Mouse (Mus musculus) brain, embryonic 14.5 days (tissue): ENCODE results near the gene P2rx6.

ENCODE experiments used
- CTCF ChIP-seq: fragments of 200-500 bp; IDR thresholded peaks from 2 replicates; pipeline ENCODE4 v1.5.1; 2012; ENCODE audit warnings: inconsistent platforms, mild to moderate bottlenecking, moderate library complexity, borderline replicate concordance; ENCODE audit not compliant: insufficient read depth, insufficient read length; ENCODE audit errors: extremely low read depth
- POLR2A ChIP-seq: fragments of 200-500 bp; IDR thresholded peaks from 2 replicates; pipeline ENCODE4 v1.6.1; 2012; ENCODE audit warnings: mild to moderate bottlenecking, inconsistent platforms, borderline replicate concordance; ENCODE audit not compliant: poor library complexity, insufficient read depth, insufficient read length, severe bottlenecking; ENCODE audit errors: extremely low read depth

DNA sequence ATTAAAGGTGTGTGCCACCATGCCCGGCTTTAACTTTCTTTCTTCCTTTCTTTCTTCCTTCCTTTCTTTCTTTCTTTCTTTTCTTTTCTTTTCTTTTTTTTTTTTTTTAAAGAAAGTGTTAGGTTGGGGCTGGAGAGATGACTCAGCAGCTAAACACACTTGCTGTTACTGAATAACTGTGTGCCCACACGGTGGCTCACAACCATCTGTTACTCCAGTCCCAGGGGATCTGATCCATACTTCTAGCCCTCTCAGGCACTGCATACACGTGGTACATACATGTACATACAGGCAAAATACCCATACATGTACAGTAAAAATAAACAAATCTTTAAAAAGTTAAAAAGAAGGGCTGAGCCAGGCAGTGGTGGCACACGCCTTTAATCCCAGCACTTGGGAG is 49.7 kb downstream of the P2rx6 start:
- no peak for TF ChIP-seq CTCF
- no peak for TF ChIP-seq POLR2A
